Mouse (Mus musculus) spleen, postnatal 4 days (tissue): ENCODE measurements at regions not wholly inside any gene's neighbourhood (a gene's known extent, or its start where the extent isn't known, plus 50 kb on each side); places are given as distances from the start of the nearest gene placed in this dataset.
"Not testable (repeated sequence)": the region's sequence is repeated elsewhere in the genome, so short reads cannot be mapped to it uniquely, and the experiment has no call there.

Experiments
- DNase-seq, 2 experiments: peaks; one replicate each; pipeline ENCODE4 v3.0.0; 2022; ENCODE audit warnings: low spot score in 2 of 2

- DNase-seq = peak in 1 of 2 experiments; percentile 30
Observed at GRCm38 (mm10) chr16:30797973-30798471, 198.5 kb downstream of the Fam43a start.

GRCm38 (mm10) chr16:30798536-30798935, 199.0 kb downstream of the Fam43a start:
- DNase-seq = no peak

DNA sequence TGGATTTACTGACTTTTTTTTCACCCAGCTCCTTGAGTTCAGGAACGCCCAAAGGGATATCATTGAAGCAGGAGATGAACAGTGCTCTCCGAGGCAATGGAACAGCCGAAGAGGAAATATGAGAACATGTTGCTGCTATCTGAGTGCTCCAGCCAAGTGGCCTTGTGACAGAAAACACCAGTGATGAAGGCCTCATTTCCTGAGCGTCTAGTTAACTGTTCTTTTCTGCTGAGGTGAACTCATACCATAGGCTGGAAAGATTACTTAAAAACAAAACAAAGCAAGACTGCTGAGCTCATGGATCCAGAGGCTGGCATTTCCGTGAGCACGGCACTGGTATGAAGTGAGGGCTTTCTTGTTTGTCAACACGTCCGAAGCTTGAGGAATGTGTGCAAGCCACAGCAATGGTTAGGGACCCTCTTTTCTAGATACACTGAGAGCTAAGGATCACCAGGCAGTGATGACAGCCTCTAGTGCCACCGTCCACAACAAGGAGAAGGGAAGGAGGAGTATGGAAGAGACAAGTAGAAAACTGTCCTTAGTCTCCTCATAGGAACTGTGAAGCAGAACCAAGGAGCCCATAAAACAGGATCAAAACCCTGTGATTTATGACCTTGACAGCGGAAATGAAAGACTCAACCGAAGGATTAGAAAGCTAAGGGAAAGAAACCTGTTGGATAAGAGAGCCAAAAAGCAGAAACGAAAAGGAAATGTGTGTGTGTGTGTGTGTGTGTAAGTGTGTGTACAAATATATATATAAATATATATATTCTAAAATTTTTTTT, 200.4 kb downstream of the Fam43a start:
- no peak for DNase-seq

DNA sequence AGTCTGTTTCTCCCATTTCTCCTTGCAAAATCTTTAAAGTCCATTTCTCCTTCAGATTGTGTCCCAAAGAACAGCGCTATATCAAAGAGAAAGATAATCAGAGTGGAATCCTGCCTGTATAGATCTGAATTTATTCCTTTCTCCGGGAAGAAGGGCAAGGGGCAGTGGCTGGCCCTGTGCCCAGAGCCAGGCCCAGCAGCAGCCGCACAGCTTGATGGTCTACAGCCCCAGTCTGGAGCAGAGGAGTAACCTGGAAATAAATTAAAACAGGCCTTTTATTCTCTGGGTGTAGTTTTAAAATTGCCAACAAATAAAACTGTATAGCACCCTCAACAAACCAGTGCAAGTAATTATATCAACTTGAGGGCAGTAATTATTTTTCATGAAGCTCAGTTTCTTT, 204.5 kb downstream of the Fam43a start:
- no peak for DNase-seq

DNA sequence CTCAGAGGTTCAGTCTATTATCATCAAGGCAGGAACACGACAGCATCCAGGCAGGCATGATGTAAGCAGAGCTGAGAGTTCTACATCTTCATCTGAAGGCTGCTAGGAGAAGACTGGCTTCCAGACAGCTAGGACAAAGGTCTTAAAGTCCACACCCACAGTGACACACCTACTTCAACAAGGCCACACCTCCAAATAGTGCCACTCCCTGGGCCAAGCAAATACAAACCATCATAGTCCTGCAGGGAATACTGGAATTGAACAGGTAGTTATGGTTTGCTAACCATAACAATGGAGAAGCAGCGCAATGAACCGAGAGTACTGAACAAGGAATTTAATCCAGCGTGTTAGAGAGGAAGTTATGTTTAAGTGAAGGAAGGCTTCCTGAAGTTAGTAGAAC, 206.7 kb downstream of the Fam43a start:
- not testable (repeated sequence) for DNase-seq

- no peak for DNase-seq
Observed at GRCm38 (mm10) chr16:30818541-30819120, 219.1 kb downstream of the Fam43a start.

DNA sequence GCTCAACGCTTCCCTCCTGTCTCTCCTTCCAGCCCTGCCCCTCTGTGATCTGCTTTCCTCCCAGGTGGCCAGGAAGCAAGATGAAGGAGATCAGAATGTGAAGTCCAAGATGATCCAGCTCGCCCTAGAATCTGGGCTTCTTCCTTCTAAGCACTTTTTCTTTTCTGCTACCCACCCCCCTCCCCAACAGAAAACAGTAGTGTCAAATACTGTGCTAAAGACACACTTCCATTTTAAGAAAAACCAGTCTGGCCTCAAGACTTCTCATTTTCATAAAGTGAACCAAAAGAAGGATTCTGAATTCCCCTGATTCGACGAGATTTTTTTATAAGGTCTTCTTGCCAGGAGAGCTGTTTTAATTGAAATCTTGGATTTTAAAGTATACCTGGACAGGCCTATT, 219.8 kb downstream of the Fam43a start:
- DNase-seq = no peak

DNA sequence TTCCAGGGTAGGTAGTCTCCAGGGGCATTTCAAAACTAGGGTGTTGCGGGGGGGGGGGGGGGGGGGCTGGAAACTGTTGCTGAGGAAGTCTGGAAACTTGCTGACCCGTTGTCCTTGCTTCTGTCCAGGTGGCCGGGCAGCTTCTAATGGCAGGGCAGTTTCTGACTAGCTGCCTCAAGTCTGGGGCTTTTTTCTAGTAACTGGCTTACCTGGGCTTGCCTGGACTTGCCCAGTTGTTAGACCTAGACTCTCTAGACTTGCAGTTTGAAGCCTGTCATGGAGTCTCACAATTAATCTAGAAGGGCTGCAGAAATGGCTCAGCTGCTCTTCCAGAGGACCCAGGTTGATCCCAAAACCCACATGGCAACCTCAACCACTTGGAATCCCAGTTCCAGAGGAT, 220.7 kb downstream of the Fam43a start:
- DNase-seq = no peak

GRCm38 (mm10) chr16:30820761-30821160, 221.2 kb downstream of the Fam43a start:
- DNase-seq = no peak

- peak in 1 of 2 experiments; percentile 14 for DNase-seq
Observed at GRCm38 (mm10) chr16:30821191-30821910, 221.8 kb downstream of the Fam43a start.

GRCm38 (mm10) chr16:30821911-30822578, 222.5 kb downstream of the Fam43a start:
- no peak for DNase-seq

GRCm38 (mm10) chr16:30826128-30826527, 226.6 kb downstream of the Fam43a start:
- no peak for DNase-seq

GRCm38 (mm10) chr16:30827901-30828608, 228.5 kb downstream of the Fam43a start:
- no peak for DNase-seq

DNA sequence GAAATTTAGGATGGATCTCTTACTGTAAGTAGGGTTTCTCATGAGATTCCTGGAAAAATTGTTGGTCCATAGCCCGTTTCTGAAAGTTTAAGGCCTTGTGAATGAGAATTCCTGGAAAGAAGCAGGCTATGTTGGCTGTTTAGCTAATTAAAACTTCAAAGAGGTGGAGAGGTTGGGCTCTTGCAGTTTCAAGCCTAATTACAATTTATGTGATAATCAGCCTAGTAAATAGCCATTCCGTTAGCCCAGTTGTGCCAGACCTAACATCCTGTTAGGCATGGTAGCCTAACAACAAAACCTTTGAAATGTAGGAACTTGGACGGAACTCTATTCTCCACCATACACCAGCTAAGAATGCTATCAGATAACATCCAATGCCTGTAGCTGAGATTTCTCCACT, 235.0 kb downstream of the Fam43a start:
- DNase-seq = no peak

DNA sequence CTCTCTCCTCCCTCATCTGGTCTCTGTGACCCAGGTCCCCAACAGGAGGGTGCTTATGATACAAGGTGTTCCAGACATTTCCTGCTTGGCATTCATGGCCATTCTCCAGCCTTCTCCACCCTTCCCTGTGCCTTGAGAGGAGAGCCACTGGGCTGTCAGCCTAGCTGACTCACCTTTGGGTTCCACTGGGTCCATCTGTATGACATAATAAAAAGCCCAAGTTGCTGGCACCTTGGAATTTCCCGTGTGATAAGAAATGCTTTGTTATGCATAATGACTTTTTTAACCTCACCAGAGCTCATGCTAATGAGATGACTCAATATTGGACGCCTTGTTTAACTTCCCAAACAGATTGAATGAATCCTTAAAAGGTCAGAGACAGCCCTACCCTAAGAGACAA, 236.2 kb downstream of the Fam43a start:
- DNase-seq = no peak

- no peak for DNase-seq
Observed at GRCm38 (mm10) chr16:30842831-30843230, 238.4 kb downstream of the Xxylt1 start.

DNA sequence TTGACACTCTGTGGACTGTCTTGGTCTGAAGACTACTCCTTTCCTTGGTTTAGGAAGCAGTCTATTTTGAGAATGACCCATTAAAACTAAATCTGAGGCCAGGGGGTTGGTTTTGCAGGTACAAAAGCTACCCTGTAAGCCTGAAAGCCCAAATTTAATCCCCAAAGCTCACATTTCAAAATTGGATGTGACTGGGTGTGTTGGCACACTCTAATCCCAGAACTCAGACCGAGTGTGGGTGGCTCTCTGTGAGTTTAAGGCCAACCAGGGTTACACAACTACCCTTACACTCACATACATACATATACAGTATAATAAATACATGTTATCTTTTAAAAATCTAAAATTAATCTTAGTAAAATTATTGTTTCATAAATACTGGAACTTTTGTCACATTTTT, 228.6 kb downstream of the Xxylt1 start:
- no peak for DNase-seq

DNA sequence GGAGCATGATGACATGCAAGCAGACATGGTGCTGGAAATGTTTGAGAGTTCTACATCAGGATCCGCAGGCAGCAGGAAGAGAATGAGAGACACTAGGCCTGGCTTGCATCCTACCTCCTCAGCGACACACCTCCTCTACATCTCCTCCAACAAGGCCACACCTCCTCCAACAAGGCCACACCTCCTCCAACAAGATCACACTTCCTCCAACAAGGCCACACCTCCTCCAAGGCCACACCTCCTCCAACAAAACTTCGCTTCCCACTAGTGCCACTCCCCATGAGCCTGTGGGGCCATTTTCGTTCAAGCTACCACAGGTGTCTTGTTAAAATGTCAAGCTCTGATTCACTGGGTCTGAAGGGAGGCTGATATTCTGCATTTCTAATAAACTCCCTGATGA, 226.5 kb downstream of the Xxylt1 start:
- DNase-seq = no peak

DNA sequence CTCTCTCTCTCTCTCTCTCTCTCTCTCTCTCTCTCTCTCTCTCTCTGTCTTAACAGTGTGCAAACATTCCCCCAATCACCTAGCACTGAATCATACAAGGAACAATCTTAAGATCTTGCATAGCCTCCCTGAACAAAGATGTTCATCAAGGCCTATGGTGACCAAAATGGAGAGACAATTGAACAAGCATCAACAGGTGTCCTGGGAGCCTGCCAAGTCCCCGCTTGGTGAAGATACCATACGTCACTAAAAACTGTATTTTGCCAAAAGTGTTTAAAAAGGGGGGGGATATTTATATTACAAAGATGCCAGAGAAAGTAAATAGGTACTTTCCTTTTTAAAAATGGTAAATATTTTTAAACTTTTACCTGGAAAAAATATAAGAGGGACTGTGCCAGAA, 223.6 kb downstream of the Xxylt1 start:
- DNase-seq = no peak

GRCm38 (mm10) chr16:30869136-30869909, 211.9 kb downstream of the Xxylt1 start:
- DNase-seq = no peak

- DNase-seq = peak; percentile 39 to 76
Observed at GRCm38 (mm10) chr16:30870110-30870509, 211.1 kb downstream of the Xxylt1 start.
